In the genomic region with DNA sequence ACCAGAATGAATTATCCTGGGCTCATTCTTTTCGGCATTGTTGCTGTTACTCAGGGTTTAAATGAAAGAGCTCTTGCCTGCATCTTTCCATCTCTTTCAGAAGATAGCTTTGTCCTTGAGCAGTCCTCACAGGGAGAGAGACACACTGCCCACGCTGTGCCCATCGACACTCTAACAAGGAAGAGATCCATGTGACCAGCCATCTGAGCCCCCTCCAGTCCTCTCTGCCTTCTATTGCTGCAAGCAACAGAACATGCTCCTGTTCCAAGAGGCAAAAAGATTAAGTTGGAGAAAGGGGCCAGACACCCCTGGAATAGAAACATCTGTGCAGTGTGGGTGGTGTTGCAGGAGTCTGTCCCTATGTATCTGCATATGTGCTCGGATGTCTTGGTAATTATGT, we compare ENCODE assay signal across 41 mouse cellular contexts. TPM values are rescaled to one million over a fixed set of nuclear protein-coding genes. Genes with fewer than 3 reads are reported as not detected.
"Had no signal": no experiment of that assay in that cellular context is flagged by ENCODE, and none has a peak within 500 bp of the region (broad histone marks: within the 10 kb centered on the region; RNA-seq: fewer than 3 reads in every experiment).

No protein-coding gene starts in this region.

- H3K27me3 ChIP-seq: hindbrain, embryonic 13.5 days; hindbrain, embryonic 15.5 days; kidney, embryonic 15.5 days; limb, embryonic 13.5 days; limb, embryonic 15.5 days; liver, embryonic 12.5 days had no signal

- H3K9ac ChIP-seq: heart, embryonic 13.5 days; heart, embryonic 15.5 days; hindbrain, embryonic 13.5 days; hindbrain, embryonic 15.5 days; kidney, embryonic 15.5 days; limb, embryonic 13.5 days; limb, embryonic 15.5 days; liver, embryonic 12.5 days had no signal

- H3K36me3 ChIP-seq: heart, embryonic 13.5 days; heart, embryonic 15.5 days; hindbrain, embryonic 13.5 days; hindbrain, embryonic 15.5 days; kidney, embryonic 15.5 days; limb, embryonic 13.5 days; limb, embryonic 15.5 days; liver, embryonic 12.5 days had no signal

- H3K27ac ChIP-seq: gastrocnemius, adult 2 months; heart, embryonic 13.5 days; heart, embryonic 15.5 days; hindbrain, embryonic 13.5 days; hindbrain, embryonic 15.5 days; hindbrain, postnatal 0 days; kidney, embryonic 15.5 days; kidney, postnatal 0 days; limb, embryonic 13.5 days; limb, embryonic 15.5 days; liver, embryonic 12.5 days had no signal

- H3K4me1 ChIP-seq: heart, embryonic 13.5 days; heart, embryonic 15.5 days; hindbrain, embryonic 15.5 days; kidney, embryonic 15.5 days; limb, embryonic 13.5 days; limb, embryonic 15.5 days; liver, embryonic 12.5 days had no signal

- H3K4me3 ChIP-seq: gastrocnemius, adult 2 months; heart, embryonic 13.5 days; heart, embryonic 15.5 days; hindbrain, embryonic 13.5 days; hindbrain, embryonic 15.5 days; kidney, embryonic 15.5 days; limb, embryonic 13.5 days; limb, embryonic 15.5 days; liver, embryonic 12.5 days had no signal

- DNase-seq: gastrocnemius, adult 2 months; gastrocnemius, postnatal 10 days; gastrocnemius, postnatal 25 days; heart, adult 18-20 months; heart, postnatal 14 days; heart, postnatal 36 days; kidney, adult 11 months; kidney, adult 2 months; kidney, adult 9 months; kidney, postnatal 14 days; kidney, postnatal 36 days; layer of hippocampus, adult 9-11 months; layer of hippocampus, postnatal 36 days; left cerebral cortex, postnatal 4 days had no signal

RNA-seq across cellular contexts. Expression of a gene that starts 4.2 kb away (rescaled TPM):
- total RNA-seq: granulocyte monocyte progenitor cell, adult 5-6 weeks; heart, adult 18-20 months; heart, postnatal 14 days; heart, postnatal 36 days; hematopoietic stem cell, adult 5-6 weeks; hindbrain, postnatal 0 days; layer of hippocampus, adult 18-20 months; layer of hippocampus, adult 8-10 months; layer of hippocampus, postnatal 14 days; layer of hippocampus, postnatal 36 days; left cerebral cortex, adult 18-20 months; left cerebral cortex, postnatal 10 days; left cerebral cortex, postnatal 25 days; liver, adult 2 months had no signal
- polyA plus RNA-seq: heart, embryonic 11.5 days; heart, embryonic 13.5 days; heart, embryonic 15.5 days; heart, postnatal 0 days; hindbrain, embryonic 11.5 days; hindbrain, embryonic 13.5 days; hindbrain, embryonic 15.5 days; hindbrain, postnatal 0 days; intestine, embryonic 14.5 days; intestine, embryonic 16.5 days; kidney, adult 2 months; kidney, embryonic 15.5 days; kidney, postnatal 0 days; large intestine, adult 2 months; limb, embryonic 11.5 days; limb, embryonic 13.5 days; liver, adult 2 months; liver, embryonic 12.5 days had no signal

RNA-seq across cellular contexts. Expression of a gene that starts 34.5 kb away (rescaled TPM):
- total RNA-seq: gastrocnemius, adult 2 months; gastrocnemius, postnatal 25 days; gastrocnemius, postnatal 4 days; granulocyte monocyte progenitor cell, adult 5-6 weeks; heart, adult 18-20 months; heart, postnatal 14 days; heart, postnatal 36 days; hematopoietic stem cell, adult 5-6 weeks; layer of hippocampus, adult 18-20 months; layer of hippocampus, postnatal 14 days; left cerebral cortex, adult 18-20 months; left cerebral cortex, postnatal 25 days; left cerebral cortex, postnatal 4 days had no signal
- polyA plus RNA-seq: hindbrain, embryonic 11.5 days; hindbrain, postnatal 0 days; limb, embryonic 11.5 days; limb, embryonic 13.5 days; liver, adult 2 months; liver, embryonic 12.5 days had no signal

RNA-seq across cellular contexts. Expression of a gene that starts 43.4 kb away (rescaled TPM):
- total RNA-seq: gastrocnemius, adult 2 months; gastrocnemius, postnatal 10 days; gastrocnemius, postnatal 25 days; gastrocnemius, postnatal 4 days; granulocyte monocyte progenitor cell, adult 5-6 weeks; heart, adult 18-20 months; heart, postnatal 14 days; heart, postnatal 36 days; hematopoietic stem cell, adult 5-6 weeks; hindbrain, postnatal 0 days; layer of hippocampus, adult 18-20 months; layer of hippocampus, adult 8-10 months; layer of hippocampus, postnatal 14 days; layer of hippocampus, postnatal 36 days; left cerebral cortex, adult 18-20 months; left cerebral cortex, postnatal 10 days; left cerebral cortex, postnatal 25 days; left cerebral cortex, postnatal 4 days; liver, adult 2 months had no signal
- polyA plus RNA-seq: heart, embryonic 11.5 days; heart, embryonic 13.5 days; hindbrain, embryonic 11.5 days; hindbrain, embryonic 13.5 days; hindbrain, postnatal 0 days; intestine, embryonic 14.5 days; intestine, embryonic 16.5 days; kidney, adult 2 months; kidney, embryonic 15.5 days; kidney, postnatal 0 days; large intestine, adult 2 months; limb, embryonic 11.5 days; limb, embryonic 13.5 days; limb, embryonic 15.5 days; liver, adult 2 months; liver, embryonic 12.5 days had no signal

RNA-seq across cellular contexts. Expression of a gene that starts 52.5 kb away (rescaled TPM):
- total RNA-seq: gastrocnemius, adult 2 months; gastrocnemius, postnatal 25 days; granulocyte monocyte progenitor cell, adult 5-6 weeks; heart, postnatal 14 days; heart, postnatal 36 days; hematopoietic stem cell, adult 5-6 weeks; layer of hippocampus, postnatal 14 days; layer of hippocampus, postnatal 36 days; left cerebral cortex, postnatal 10 days; left cerebral cortex, postnatal 4 days had no signal
- polyA plus RNA-seq: heart, embryonic 11.5 days; heart, embryonic 13.5 days; heart, embryonic 15.5 days; heart, postnatal 0 days; hindbrain, embryonic 11.5 days; hindbrain, embryonic 15.5 days; intestine, embryonic 14.5 days; kidney, embryonic 15.5 days; limb, embryonic 11.5 days; liver, embryonic 12.5 days had no signal
